Mouse (Mus musculus): ENCODE data around the gene Bad.

DNA sequence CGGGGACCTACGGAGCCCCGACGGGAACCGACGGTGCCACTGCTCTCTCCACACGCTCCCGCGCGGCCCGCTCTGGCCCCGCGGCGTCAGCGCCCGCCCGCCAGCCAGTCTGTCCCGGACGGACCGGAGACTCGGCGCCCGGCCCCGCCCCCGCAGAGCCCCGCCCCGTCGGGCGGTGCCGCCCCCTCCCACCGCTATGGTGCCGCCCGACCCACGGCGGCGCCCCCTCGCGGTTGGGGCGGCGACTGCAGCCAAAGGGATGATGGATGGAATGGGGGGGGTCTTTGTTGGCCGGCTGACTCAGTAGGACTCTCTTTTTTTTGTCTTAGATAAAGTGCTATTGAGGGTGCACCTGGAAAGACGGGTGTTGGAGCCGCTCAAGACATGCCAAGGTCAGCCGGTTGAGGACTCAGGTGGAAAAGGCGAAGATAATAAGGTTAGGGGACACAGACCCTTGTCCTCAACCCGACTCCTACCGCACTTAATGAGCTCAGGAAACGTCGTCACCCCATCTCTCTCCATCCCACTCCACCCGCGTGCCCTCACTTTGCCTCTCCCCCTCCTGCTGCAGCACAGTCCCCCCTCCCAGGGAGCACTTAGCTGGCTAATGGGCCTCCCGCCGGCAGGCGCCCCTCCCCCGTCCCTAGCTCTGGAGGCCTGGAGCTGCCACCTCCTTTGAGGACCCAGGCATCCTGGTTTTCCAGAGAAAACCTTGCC lies 28.2 kb downstream of the Bad start:
- TF ChIP-seq CTCF (IDR thresholded peaks at IDR 0.05) (peak; percentile 81), POLR2A (IDR thresholded peaks at IDR 0.05; ENCODE audit: insufficient read depth, low read depth, low read length) (peak; percentile 61)
